8 mouse cellular contexts compared by ENCODE assay signal in the genomic region with DNA sequence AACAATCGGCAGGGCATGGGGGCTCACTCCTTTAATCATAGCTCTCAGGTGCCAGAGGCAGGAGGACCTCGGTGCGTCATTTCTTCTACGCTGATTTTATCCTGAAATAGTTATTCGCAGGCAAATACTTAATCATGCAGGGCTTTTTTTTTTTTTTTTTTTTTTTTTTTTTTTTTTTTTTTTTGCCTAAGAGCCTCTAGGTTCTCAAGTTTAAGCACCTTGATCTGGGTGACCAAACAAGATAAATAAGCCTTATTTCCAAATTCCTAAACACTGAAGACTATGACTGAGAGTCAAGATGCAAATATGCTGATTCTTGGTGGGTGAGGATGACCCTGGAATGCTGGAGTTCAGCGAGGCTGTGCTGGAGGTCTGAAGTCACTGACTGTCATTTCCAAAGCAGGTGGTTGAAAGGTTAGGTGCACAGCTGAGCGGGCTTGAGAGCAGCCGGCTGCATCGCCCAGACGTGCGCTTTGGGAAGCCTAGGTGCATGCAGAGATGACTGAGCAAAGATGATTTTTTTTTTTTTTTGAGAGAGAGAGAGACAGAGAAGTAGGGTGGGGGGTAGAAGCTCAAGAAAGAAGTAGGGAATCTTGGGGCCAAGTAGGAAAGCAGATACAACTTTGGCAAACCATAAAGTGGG. TPM values are rescaled to one million over a fixed set of nuclear protein-coding genes. Genes with fewer than 3 reads are reported as not detected.
DNase-seq lines count a peak whose midpoint lies in the region; ATAC-seq lines count a peak whose summit lies in the region.

No protein-coding gene starts in this region.

- H3K9me3 ChIP-seq in embryonic facial prominence, embryonic 14.5 days (ENCODE audit: control insufficient read depth, low read length): no peaks in the 10 kb centered on the region
- no peaks in the 10 kb centered on the region for H3K9me3 ChIP-seq in kidney, embryonic 16.5 days (ENCODE audit: low read length)
- H3K9me3 ChIP-seq in midbrain, embryonic 13.5 days: no peaks in the 10 kb centered on the region

- DNase-seq in cerebellum, adult 11-12 months: peak; percentile 44
- peak; percentile 31 to 35 for DNase-seq in B cell, adult 2 months
- peak; percentile 27 for DNase-seq in embryonic facial prominence, embryonic 14.5 days (ENCODE audit: low spot score)
- peak; percentile 47 for DNase-seq in yolk sac, embryonic 10.5 days (ENCODE audit: low spot score)
- DNase-seq in right cerebral cortex, postnatal 25 days: no peak

- 39% methylated on average over 11 of the region's 11 CpGs for WGBS in embryonic facial prominence, embryonic 14.5 days
- 34% methylated on average over 11 of the region's 11 CpGs for WGBS in kidney, embryonic 16.5 days
- WGBS in midbrain, embryonic 13.5 days: 42% methylated on average over 11 of the region's 11 CpGs

- peaks cover 21% of the 10 kb centered on the region; the same call in 1 of the 2 replicates for H3K36me3 ChIP-seq in embryonic facial prominence, embryonic 14.5 days (ENCODE audit: control insufficient read depth, insufficient read depth, low read length)
- peaks cover 15% of the 10 kb centered on the region; the same call in 1 of the 2 replicates for H3K36me3 ChIP-seq in kidney, embryonic 16.5 days (ENCODE audit: insufficient read depth, low read length)
- peaks cover 16% of the 10 kb centered on the region for H3K36me3 ChIP-seq in midbrain, embryonic 13.5 days

- peak overlapping the region; percentile 74; the same call in 1 of the 2 replicates for H3K27ac ChIP-seq in embryonic facial prominence, embryonic 14.5 days (replicated peaks; ENCODE audit: low read depth, low read length)
- peak overlapping the region; percentile 70 for H3K27ac ChIP-seq in kidney, embryonic 16.5 days (ENCODE audit: low read length)
- no peak overlapping the region for H3K27ac ChIP-seq in midbrain, embryonic 13.5 days

- H3K4me2 ChIP-seq in embryonic facial prominence, embryonic 14.5 days (ENCODE audit: low read depth, low read length): peak overlapping the region; percentile 88
- H3K4me2 ChIP-seq in kidney, embryonic 16.5 days (replicated peaks; ENCODE audit: low read depth, low read length): peak overlapping the region; percentile 79
- peak overlapping the region; percentile 76 for H3K4me2 ChIP-seq in midbrain, embryonic 13.5 days (replicated peaks)

- H3K9ac ChIP-seq in embryonic facial prominence, embryonic 14.5 days (ENCODE audit: low read depth, low read length): peak overlapping the region; percentile 80
- H3K9ac ChIP-seq in kidney, embryonic 16.5 days (replicated peaks; ENCODE audit: low read length): peak overlapping the region; percentile 82
- H3K9ac ChIP-seq in midbrain, embryonic 13.5 days (replicated peaks): peak overlapping the region; percentile 86

- ATAC-seq in cerebellum, adult (ENCODE audit: insufficient number of reproducible peaks, low FRiP score, low TSS enrichment): no peak
- ATAC-seq in embryonic facial prominence, embryonic 14.5 days (ENCODE audit: low read depth): peak; percentile 3; the same call in 1 of the 2 replicates
- peak; percentile 13; the same call in 1 of the 2 replicates for ATAC-seq in kidney, embryonic 16.5 days (ENCODE audit: low FRiP score, low TSS enrichment)
- peak; percentile 3; the same call in 1 of the 2 replicates for ATAC-seq in midbrain, embryonic 13.5 days

- H3K4me1 ChIP-seq in embryonic facial prominence, embryonic 14.5 days (ENCODE audit: control insufficient read depth, insufficient read depth, low read length): peaks cover 10% of the 10 kb centered on the region; the same call in 1 of the 2 replicates
- H3K4me1 ChIP-seq in kidney, embryonic 16.5 days (ENCODE audit: insufficient read depth, low read length): peaks cover 7% of the 10 kb centered on the region; the same call in 1 of the 2 replicates
- H3K4me1 ChIP-seq in midbrain, embryonic 13.5 days (replicated peaks): peaks cover 15% of the 10 kb centered on the region

- peak overlapping the region; percentile 76 for H3K4me3 ChIP-seq in embryonic facial prominence, embryonic 14.5 days (ENCODE audit: low read depth, low read length)
- H3K4me3 ChIP-seq in kidney, embryonic 16.5 days (ENCODE audit: low read length): peak overlapping the region; percentile 90
- peak overlapping the region; percentile 88 for H3K4me3 ChIP-seq in midbrain, embryonic 13.5 days (replicated peaks)

- H3K27me3 ChIP-seq in embryonic facial prominence, embryonic 14.5 days (replicated peaks; ENCODE audit: control insufficient read depth, insufficient read depth, low read length): no peaks in the 10 kb centered on the region
- no peaks in the 10 kb centered on the region for H3K27me3 ChIP-seq in kidney, embryonic 16.5 days (ENCODE audit: insufficient read depth, low read length)
- no peaks in the 10 kb centered on the region for H3K27me3 ChIP-seq in midbrain, embryonic 13.5 days

RNA-seq across cellular contexts. Expression of gene Fam98a, which starts 0.9 kb away (rescaled TPM):
- 12.5 and 16.5 TPM in 2 replicates for polyA plus RNA-seq in embryonic facial prominence, embryonic 14.5 days (2014; fragmentation: Nextera tagmentation; extraction: Ambion mirVana)
- 23.0 and 25.0 TPM in 2 replicates for polyA plus RNA-seq in kidney, embryonic 16.5 days (2015; fragmentation: Nextera tagmentation; extraction: Ambion mirVana)
- polyA plus RNA-seq in midbrain, embryonic 13.5 days (2015; fragmentation: Nextera tagmentation; extraction: Ambion mirVana): 26.2 and 30.0 TPM in 2 replicates
